Mouse (Mus musculus) heart, postnatal 0 days (tissue): Measurements from ENCODE around the gene 2810021J22Rik. TPM values are rescaled to one million over a fixed set of nuclear protein-coding genes. Genes with fewer than 3 reads are reported as not detected.
"Not testable (repeated sequence)": the region's sequence is repeated elsewhere in the genome, so short reads cannot be mapped to it uniquely, and the experiment has no call there.

Source experiments
- ATAC-seq: fragments of 200-750 bp; cut with Nextera tagmentation; 2 replicates; pipeline ENCODE4 v1.8.0; 2017; ENCODE audit warnings: low read depth, moderate number of reproducible peaks, moderate library complexity; ENCODE audit not compliant: insufficient read depth
- DNase-seq: peaks from one replicate; pipeline ENCODE4 v3.0.0-alpha.2; 2016; ENCODE audit warnings: low spot score
- H3K27ac ChIP-seq: fragments of 300-500 bp; sonication (generic); 2 replicates; pipeline ENCODE4 v1.5.1; 2014; ENCODE audit warnings: low read depth, mild to moderate bottlenecking
- H3K27me3 ChIP-seq: fragments of 300-500 bp; sonication (generic); 2 replicates; pipeline ENCODE4 v1.6.1; 2014; ENCODE audit warnings: low read length, mixed read lengths; ENCODE audit not compliant: control insufficient read depth, insufficient read depth
- H3K36me3 ChIP-seq: fragments of 300-500 bp; sonication (generic); replicated peaks from 2 replicates; pipeline ENCODE4 v1.6.1; 2014; ENCODE audit warnings: low read length, mixed read lengths; ENCODE audit not compliant: control insufficient read depth, insufficient read depth
- H3K4me1 ChIP-seq: fragments of 300-500 bp; sonication (generic); 2 replicates; pipeline ENCODE4 v1.6.1; 2014; ENCODE audit warnings: antibody characterized with exemption; ENCODE audit not compliant: control insufficient read depth, insufficient read depth
- H3K4me2 ChIP-seq: fragments of 300-500 bp; sonication (generic); 2 replicates; pipeline ENCODE4 v1.6.1; 2014; ENCODE audit warnings: low read depth, mild to moderate bottlenecking, low read length, moderate library complexity
- H3K4me3 ChIP-seq: fragments of 300-500 bp; sonication (generic); 2 replicates; pipeline ENCODE4 v1.5.1; 2014; ENCODE audit warnings: low read depth, low read length
- H3K9ac ChIP-seq: fragments of 300-500 bp; sonication (generic); replicated peaks from 2 replicates; pipeline ENCODE4 v1.6.1; 2014; ENCODE audit warnings: low read depth, low read length, mixed read lengths
- H3K9me3 ChIP-seq: fragments of 300-500 bp; sonication (generic); replicated peaks from 2 replicates; pipeline ENCODE4 v1.6.1; 2016; ENCODE audit warnings: low read length; ENCODE audit not compliant: control insufficient read depth
- CTCF ChIP-seq: IDR thresholded peaks from 2 replicates; pipeline ENCODE4 v1.5.1; 2016; ENCODE audit warnings: antibody characterized with exemption, control low read depth, low read depth
- EP300 ChIP-seq: IDR thresholded peaks from 2 replicates; pipeline ENCODE4 v1.6.1; 2016; ENCODE audit warnings: antibody characterized with exemption, low read depth
- WGBS: fragments of 180-500 bp; shearing (Covaris S2); extraction: QIAGEN DNeasy Blood & Tissue Kit; methylation state at CpG from one replicate; pipeline ENCODE4 v1.1.7; 2014; 5-methylcytosine and 5-hydroxymethylcytosine counted together
- polyA plus RNA-seq: library from polyadenylated mRNA; unstranded; fragments of >200 nt; fragmentation: Nextera tagmentation; extraction: Ambion mirVana; gene quantifications from 2 replicates; pipeline ENCODE4 v1.2.1, GENCODE M21; 2015
- total RNA-seq: library from RNA; depleted of rRNA; stranded (reverse); fragments of >200 nt; gene quantifications from 2 replicates; pipeline ENCODE4 v1.2.3, GENCODE M21; 2014; ENCODE audit warnings: low replicate concordance; rRNA removed

The 2810021J22Rik gene
- total RNA-seq (1.4 and 1.5 TPM in 2 replicates), polyA plus RNA-seq (2.2 and 3.4 TPM in 2 replicates)

DNA sequence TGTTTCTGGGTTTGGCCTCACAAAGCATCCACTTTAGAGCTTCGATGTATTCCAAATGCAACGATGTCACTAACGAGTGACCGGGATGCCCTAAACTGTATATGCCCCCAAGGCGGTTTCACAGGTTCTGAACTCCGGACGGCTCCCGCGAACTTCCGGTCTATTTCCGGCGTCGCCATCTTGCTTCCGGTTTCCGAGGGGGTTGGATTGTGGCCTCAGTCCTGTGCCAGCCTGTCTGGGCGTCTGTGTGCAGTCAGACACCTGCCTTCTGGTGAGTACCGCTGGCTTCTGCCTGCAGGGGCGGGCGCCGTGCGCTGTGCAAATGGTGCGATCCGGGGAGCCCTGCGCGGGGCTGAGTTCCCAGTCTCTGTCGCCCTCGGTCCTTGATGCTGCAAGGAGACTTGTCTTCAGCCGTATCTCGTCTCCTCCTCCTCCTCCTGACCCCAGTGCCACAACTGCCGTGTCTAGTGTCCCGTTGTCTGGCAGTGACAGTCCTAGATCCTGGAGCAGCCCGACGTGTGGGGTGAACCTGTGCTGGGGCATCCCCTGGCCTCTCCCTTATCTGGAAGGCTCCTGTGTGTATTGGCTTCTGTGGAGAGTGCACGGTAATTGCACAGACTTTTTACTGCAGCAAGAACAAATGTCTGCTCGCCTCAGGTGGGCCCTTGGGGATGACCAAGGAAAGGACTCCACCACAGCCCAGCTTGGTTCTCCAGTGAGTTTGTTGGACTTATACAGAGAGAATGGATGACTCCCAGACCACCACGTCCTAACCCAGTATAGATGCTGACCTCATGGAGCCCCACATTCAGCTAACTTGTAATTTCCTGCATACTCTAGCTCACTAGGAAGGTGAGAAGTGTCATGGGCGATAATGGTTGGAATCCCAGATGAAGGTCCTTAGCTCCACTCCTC is at the start of gene 2810021J22Rik:
Gene 2810021J22Rik (plus strand): TSS at position 178 of the 915 bp plus-strand sequence.
- no peaks in the 10 kb centered on the region; the same call in 1 of the 2 replicates for H3K4me1 ChIP-seq
- H3K9me3 ChIP-seq, result no peaks in the 10 kb centered on the region
- WGBS, result 3% methylated on average over 36 of the region's 37 CpGs
- H3K9ac ChIP-seq, result peak within 1 kb of the TSS; percentile 65
- H3K27me3 ChIP-seq, result no peaks in the 10 kb centered on the region
- peak within 1 kb of the TSS; percentile 77 for H3K4me2 ChIP-seq
- peak within 1 kb of the TSS; percentile 65 for H3K27ac ChIP-seq
- ATAC-seq (peak; percentile 78), DNase-seq (peak; percentile 42)
- H3K4me3 ChIP-seq, result peak within 1 kb of the TSS; percentile 73
- no peak for TF ChIP-seq CTCF
- no peak for TF ChIP-seq EP300
- no peaks in the 10 kb centered on the region; the same call in 1 of the 2 replicates for H3K36me3 ChIP-seq

DNA sequence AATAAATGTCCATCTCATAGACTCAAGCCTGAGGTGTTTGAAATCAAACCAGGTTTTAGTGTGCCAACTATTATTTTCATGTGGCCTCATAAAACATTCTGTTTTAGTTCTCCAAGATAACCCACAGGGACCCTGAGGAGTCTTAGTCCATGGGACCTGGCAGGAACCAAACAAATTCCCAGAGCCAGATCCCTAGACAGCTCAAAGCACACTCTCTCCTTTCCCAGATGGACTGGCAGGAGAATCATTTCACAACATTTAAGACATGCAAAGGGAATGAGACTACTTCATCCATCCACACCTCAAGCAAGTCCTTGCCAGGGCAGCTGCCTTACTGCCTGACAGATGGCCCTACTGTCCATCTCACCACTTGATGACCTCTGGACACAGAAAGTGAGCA is 38.1 kb upstream of the 2810021J22Rik start, which contains the start of gene Olfr312:
Gene Olfr312 (plus strand): TSS at position 301 of the 400 bp plus-strand sequence.
- not testable (repeated sequence) for H3K36me3 ChIP-seq, H3K27ac ChIP-seq, H3K9me3 ChIP-seq, H3K4me2 ChIP-seq, DNase-seq, H3K27me3 ChIP-seq, H3K4me1 ChIP-seq, ATAC-seq, H3K9ac ChIP-seq, H3K4me3 ChIP-seq

DNA sequence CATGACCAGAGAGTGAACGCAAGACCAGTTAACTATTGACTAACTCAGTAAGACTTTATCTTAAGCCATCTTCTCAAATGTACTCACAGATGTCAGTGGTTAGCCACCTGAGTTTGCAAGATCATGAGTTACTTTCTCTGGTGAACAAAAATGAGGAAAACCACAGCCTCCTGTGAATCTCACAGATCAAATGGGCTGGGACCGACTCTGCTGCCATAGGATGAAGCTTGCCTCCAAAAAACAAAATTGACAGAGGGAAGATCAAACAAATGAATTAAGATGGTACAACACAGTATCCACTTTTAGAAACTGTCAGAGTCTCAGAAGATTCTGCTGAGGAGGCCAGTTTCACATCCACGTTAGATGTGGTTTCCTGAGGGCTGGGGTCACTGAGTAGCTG is 37.3 kb upstream of the 2810021J22Rik start:
- DNase-seq (no peak), ATAC-seq (no peak)
- H3K9me3 ChIP-seq, result no peaks in the 10 kb centered on the region
- no peak for TF ChIP-seq EP300
- TF ChIP-seq CTCF, result no peak
- no peaks in the 10 kb centered on the region for H3K36me3 ChIP-seq
- H3K27me3 ChIP-seq, result no peaks in the 10 kb centered on the region
- 64% methylated on average over 3 of the region's 3 CpGs for WGBS
- H3K27ac ChIP-seq, result no peak overlapping the region
- H3K4me1 ChIP-seq, result no peaks in the 10 kb centered on the region
- H3K4me3 ChIP-seq, result no peak overlapping the region
- H3K9ac ChIP-seq, result no peak overlapping the region
- H3K4me2 ChIP-seq, result no peak overlapping the region

DNA sequence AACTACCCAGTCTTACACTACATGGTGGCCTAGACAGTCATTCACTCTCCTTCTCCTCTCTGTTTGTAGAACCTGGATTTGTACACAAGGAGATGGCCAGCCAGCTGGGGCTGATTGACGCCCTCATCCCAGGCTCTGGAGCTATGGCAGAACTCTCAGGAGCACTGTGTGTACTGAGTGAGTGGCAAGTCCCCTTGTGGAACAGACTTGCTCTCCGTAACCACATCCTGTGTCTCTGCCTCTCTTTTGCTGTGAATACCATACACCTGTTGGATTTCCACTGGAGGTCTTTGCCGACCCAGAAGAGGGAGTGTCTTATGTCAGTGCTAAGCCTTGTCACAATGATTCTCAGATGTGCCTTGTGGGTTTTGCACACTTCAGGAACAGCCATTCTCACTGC is 34.5 kb upstream of the 2810021J22Rik start:
- H3K4me1 ChIP-seq, H3K27me3 ChIP-seq, DNase-seq, H3K36me3 ChIP-seq, H3K27ac ChIP-seq, H3K9ac ChIP-seq, ATAC-seq, H3K9me3 ChIP-seq, H3K4me3 ChIP-seq, H3K4me2 ChIP-seq: not testable (repeated sequence)
- 82% methylated on average over 3 of the region's 3 CpGs for WGBS

DNA sequence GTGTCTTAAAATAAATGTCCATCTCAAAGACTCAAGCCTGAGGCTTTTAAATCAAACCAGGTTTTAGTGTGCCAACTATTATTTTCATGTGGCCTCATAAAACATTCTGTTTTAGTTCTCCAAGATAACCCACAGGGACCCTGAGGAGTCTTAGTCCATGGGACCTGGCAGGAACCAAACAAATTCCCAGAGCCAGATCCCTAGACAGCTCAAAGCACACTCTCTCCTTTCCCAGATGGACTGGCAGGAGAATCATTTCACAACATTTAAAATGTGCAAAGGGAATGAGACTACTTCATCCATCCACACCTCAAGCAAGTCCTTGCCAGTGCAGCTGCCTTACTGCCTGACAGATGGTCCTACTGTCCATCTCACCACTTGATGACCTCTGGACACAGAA is 28.1 kb upstream of the 2810021J22Rik start, which contains the start of gene Olfr311:
Gene Olfr311 (plus strand): TSS at position 301 of the 400 bp plus-strand sequence.
- not testable (repeated sequence) for H3K27me3 ChIP-seq, H3K9me3 ChIP-seq, H3K4me2 ChIP-seq, H3K4me3 ChIP-seq, DNase-seq, H3K9ac ChIP-seq, H3K36me3 ChIP-seq, ATAC-seq, H3K4me1 ChIP-seq, H3K27ac ChIP-seq
